Mouse (Mus musculus): ENCODE data around the gene Ctnnd2. TPM values are rescaled to one million over a fixed set of nuclear protein-coding genes. Genes with fewer than 3 reads are reported as not detected.

The Ctnnd2 gene
- polyA plus RNA-seq, 1 experiment, result 0.08 TPM

- H3K4me3 ChIP-seq (replicated peaks), result no peak overlapping the region
- H3K9me3 ChIP-seq, result peaks cover 9% of the 10 kb centered on the region; the same call in 1 of the 2 replicates
- H3K36me3 ChIP-seq (replicated peaks; ENCODE audit: low read length), result no peaks in the 10 kb centered on the region
- H3K27me3 ChIP-seq (replicated peaks), result no peaks in the 10 kb centered on the region
- H3K4me1 ChIP-seq, result no peaks in the 10 kb centered on the region
- no peak for TF ChIP-seq GATA1 (IDR thresholded peaks at IDR 0.05; ENCODE audit: borderline replicate concordance, low read length)
- no peak for TF ChIP-seq FLI1 (IDR thresholded peaks at IDR 0.05; ENCODE audit: low read length)
These were observed 509.5 kb downstream of the Ctnnd2 start for GRCm38 (mm10) chr15:30681939-30682338.

- TF ChIP-seq FLI1 (IDR thresholded peaks at IDR 0.05; ENCODE audit: low read length) (no peak), GATA1 (IDR thresholded peaks at IDR 0.05; ENCODE audit: borderline replicate concordance, low read length) (no peak)
- Histone ChIP-seq H3K36me3 (replicated peaks; ENCODE audit: low read length) (no peaks in the 10 kb centered on the region), H3K4me1 (no peaks in the 10 kb centered on the region), H3K4me3 (replicated peaks) (no peak overlapping the region), H3K9me3 (peaks cover 9% of the 10 kb centered on the region; the same call in 1 of the 2 replicates), H3K27me3 (replicated peaks) (no peaks in the 10 kb centered on the region)
These were observed 510.1 kb downstream of the Ctnnd2 start for GRCm38 (mm10) chr15:30682360-30683119.

GRCm38 (mm10) chr15:30686206-30687101, 514.1 kb downstream of the Ctnnd2 start:
- H3K4me3 ChIP-seq (replicated peaks), result no peak overlapping the region
- H3K4me1 ChIP-seq, result no peaks in the 10 kb centered on the region
- H3K36me3 ChIP-seq (replicated peaks; ENCODE audit: low read length), result no peaks in the 10 kb centered on the region
- peaks cover 9% of the 10 kb centered on the region; the same call in 1 of the 2 replicates for H3K9me3 ChIP-seq
- no peak for TF ChIP-seq FLI1 (IDR thresholded peaks at IDR 0.05; ENCODE audit: low read length)
- no peak for TF ChIP-seq GATA1 (IDR thresholded peaks at IDR 0.05; ENCODE audit: borderline replicate concordance, low read length)
- H3K27me3 ChIP-seq (replicated peaks), result no peaks in the 10 kb centered on the region

DNA sequence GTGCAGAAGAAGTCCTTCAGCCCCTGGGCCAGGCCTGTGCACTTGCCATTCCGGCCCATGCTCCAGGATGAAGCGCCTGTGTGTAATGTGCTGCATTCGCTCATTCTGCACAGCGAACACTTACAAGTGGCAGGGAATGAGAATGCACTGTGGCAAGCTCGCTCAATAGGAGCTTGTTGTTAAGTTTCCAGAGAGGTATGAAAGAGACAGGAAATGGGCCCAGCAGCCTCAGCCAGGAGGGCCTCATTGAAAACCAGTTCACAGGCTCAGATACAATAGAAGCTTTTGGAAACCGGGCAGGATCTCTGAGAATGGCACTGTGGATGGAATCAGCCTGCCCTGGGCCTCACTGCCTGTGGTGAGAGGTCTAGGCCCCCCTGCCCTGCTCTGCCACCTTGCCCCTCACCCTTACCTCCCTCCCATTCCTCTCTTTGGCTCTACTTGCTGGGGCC, 521.4 kb downstream of the Ctnnd2 start:
- Histone ChIP-seq H3K27me3 (replicated peaks) (no peaks in the 10 kb centered on the region), H3K4me3 (replicated peaks) (no peak overlapping the region), H3K9me3 (peaks cover 13% of the 10 kb centered on the region), H3K36me3 (replicated peaks; ENCODE audit: low read length) (no peaks in the 10 kb centered on the region), H3K4me1 (no peaks in the 10 kb centered on the region)
- no peak for TF ChIP-seq GATA1 (IDR thresholded peaks at IDR 0.05; ENCODE audit: borderline replicate concordance, low read length)
- TF ChIP-seq FLI1 (IDR thresholded peaks at IDR 0.05; ENCODE audit: low read length), result no peak

GRCm38 (mm10) chr15:30694286-30694685, 521.9 kb downstream of the Ctnnd2 start:
- peaks cover 13% of the 10 kb centered on the region for H3K9me3 ChIP-seq
- no peak for TF ChIP-seq FLI1 (IDR thresholded peaks at IDR 0.05; ENCODE audit: low read length)
- no peak for TF ChIP-seq GATA1 (IDR thresholded peaks at IDR 0.05; ENCODE audit: borderline replicate concordance, low read length)
- no peaks in the 10 kb centered on the region for H3K27me3 ChIP-seq (replicated peaks)
- no peaks in the 10 kb centered on the region for H3K4me1 ChIP-seq
- H3K4me3 ChIP-seq (replicated peaks), result no peak overlapping the region
- no peaks in the 10 kb centered on the region for H3K36me3 ChIP-seq (replicated peaks; ENCODE audit: low read length)

DNA sequence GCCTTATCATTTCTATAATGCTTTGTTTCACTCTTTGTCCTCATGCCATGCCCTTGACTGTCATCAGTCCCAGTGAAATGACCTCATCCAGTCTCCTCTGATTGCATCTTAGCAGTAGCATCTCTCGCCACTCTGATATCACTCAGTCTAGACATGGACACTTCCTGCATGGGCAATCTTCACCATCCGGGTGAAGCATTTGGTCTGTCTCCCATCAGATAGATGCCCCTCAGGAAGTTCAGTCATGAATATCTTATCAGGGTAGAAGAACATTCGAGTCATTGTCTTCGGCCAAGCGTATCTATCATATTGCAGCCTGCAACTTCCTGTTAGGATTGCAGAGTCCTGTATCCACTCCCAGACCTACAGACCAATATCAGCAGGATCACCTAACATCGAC, 523.5 kb downstream of the Ctnnd2 start:
- Histone ChIP-seq H3K4me3 (replicated peaks) (no peak overlapping the region), H3K36me3 (replicated peaks; ENCODE audit: low read length) (no peaks in the 10 kb centered on the region), H3K9me3 (peaks cover 22% of the 10 kb centered on the region), H3K4me1 (no peaks in the 10 kb centered on the region), H3K27me3 (replicated peaks) (no peaks in the 10 kb centered on the region)
- TF ChIP-seq GATA1 (IDR thresholded peaks at IDR 0.05; ENCODE audit: borderline replicate concordance, low read length) (no peak), FLI1 (IDR thresholded peaks at IDR 0.05; ENCODE audit: low read length) (no peak)

- H3K9me3 ChIP-seq, result peaks cover 29% of the 10 kb centered on the region
- H3K36me3 ChIP-seq (replicated peaks; ENCODE audit: low read length), result no peaks in the 10 kb centered on the region
- H3K4me1 ChIP-seq, result no peaks in the 10 kb centered on the region
- TF ChIP-seq GATA1 (IDR thresholded peaks at IDR 0.05; ENCODE audit: borderline replicate concordance, low read length) (no peak), FLI1 (IDR thresholded peaks at IDR 0.05; ENCODE audit: low read length) (no peak)
- no peak overlapping the region for H3K4me3 ChIP-seq (replicated peaks)
- no peaks in the 10 kb centered on the region for H3K27me3 ChIP-seq (replicated peaks)
These were observed 525.0 kb downstream of the Ctnnd2 start for GRCm38 (mm10) chr15:30697356-30697755.

DNA sequence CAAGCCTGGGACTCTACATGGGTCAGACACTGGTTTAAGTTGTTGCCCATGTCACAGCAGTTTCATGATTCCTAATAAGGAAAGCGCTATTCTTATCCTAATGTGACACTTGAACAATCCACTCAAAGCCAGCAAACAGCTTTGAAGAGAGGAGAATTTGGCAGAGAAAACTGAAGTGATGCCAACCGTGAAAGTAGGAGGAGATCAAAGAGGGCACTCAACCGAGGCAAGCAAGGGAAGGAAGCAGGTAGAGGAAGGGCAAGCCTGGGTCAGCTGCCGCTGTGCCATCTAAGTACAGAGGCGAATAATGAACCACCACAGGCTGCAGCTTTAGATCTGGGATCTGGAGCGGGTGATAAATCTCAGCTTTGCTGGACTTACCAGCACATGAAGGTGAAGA, 528.4 kb downstream of the Ctnnd2 start:
- Histone ChIP-seq H3K9me3 (peaks cover 31% of the 10 kb centered on the region), H3K27me3 (replicated peaks) (no peaks in the 10 kb centered on the region), H3K4me3 (replicated peaks) (no peak overlapping the region), H3K4me1 (no peaks in the 10 kb centered on the region), H3K36me3 (replicated peaks; ENCODE audit: low read length) (no peaks in the 10 kb centered on the region)
- TF ChIP-seq GATA1 (IDR thresholded peaks at IDR 0.05; ENCODE audit: borderline replicate concordance, low read length), result no peak
- TF ChIP-seq FLI1 (IDR thresholded peaks at IDR 0.05; ENCODE audit: low read length), result no peak

GRCm38 (mm10) chr15:30701592-30701991, 529.2 kb downstream of the Ctnnd2 start:
- no peaks in the 10 kb centered on the region for H3K36me3 ChIP-seq (replicated peaks; ENCODE audit: low read length)
- H3K9me3 ChIP-seq, result peaks cover 28% of the 10 kb centered on the region
- H3K4me1 ChIP-seq, result no peaks in the 10 kb centered on the region
- TF ChIP-seq GATA1 (IDR thresholded peaks at IDR 0.05; ENCODE audit: borderline replicate concordance, low read length) (no peak), FLI1 (IDR thresholded peaks at IDR 0.05; ENCODE audit: low read length) (no peak)
- no peak overlapping the region for H3K4me3 ChIP-seq (replicated peaks)
- no peaks in the 10 kb centered on the region for H3K27me3 ChIP-seq (replicated peaks)
